Mouse (Mus musculus): ENCODE measurements at regions not wholly inside any gene's neighbourhood (a gene's known extent, or its start where the extent isn't known, plus 50 kb on each side); places are given as distances from the start of the nearest gene placed in this dataset.

GRCm38 (mm10) chr4:12557105-12557504 is 385.3 kb upstream of the Fam92a start:
- no peak for DNase-seq (ENCODE audit: low read depth, low spot score)
- 75% methylated on average over 2 of the region's 2 CpGs for WGBS

- no peak for DNase-seq (ENCODE audit: low read depth, low spot score)
- 38% methylated on average over 4 of the region's 4 CpGs for WGBS
These were observed 377.4 kb upstream of the Fam92a start for GRCm38 (mm10) chr4:12549265-12549664.

- DNase-seq (ENCODE audit: low read depth, low spot score), result no peak
These were observed 372.1 kb upstream of the Fam92a start for GRCm38 (mm10) chr4:12543906-12544305.

GRCm38 (mm10) chr4:12541508-12541907 is 369.7 kb upstream of the Fam92a start:
- DNase-seq (ENCODE audit: low read depth, low spot score), result no peak
- WGBS, result 79% methylated on average over 1 of the region's 1 CpGs

More at GRCm38 (mm10) chr4:12543906-12544305, 372.1 kb upstream of the Fam92a start:
- WGBS, result 56% methylated on average over 2 of the region's 2 CpGs

DNA sequence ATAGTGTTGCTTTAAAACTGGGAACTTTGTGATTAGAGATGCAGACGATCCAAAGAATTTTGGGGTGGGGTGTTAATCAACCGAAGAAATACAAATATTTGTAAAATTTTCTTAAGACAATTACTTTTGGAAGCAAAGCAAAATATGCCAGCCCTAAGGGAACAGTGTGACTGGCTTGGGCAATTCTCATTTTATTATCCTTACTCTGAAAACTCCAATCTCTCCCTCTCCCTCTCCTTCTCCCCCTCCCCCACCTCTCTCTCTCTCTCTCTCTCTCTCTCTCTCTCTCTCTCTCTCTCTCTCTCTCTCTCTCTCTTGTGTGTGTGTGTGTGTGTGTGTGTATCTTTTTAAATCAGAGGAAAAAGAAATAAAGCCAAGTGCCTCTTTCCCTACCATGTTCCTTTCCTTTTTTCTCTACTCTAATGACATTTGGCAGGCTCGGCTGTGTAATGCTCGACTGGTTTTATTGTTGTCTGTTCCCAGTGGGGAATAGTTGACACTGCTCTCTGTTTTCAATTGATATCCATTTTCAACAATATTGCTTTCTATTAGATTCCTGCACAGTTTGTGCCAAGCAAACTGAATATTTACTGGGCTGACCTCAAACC is 367.5 kb upstream of the Fam92a start:
- DNase-seq (ENCODE audit: low read depth, low spot score), result no peak
- WGBS, result 17% methylated on average over 4 of the region's 4 CpGs

- WGBS, result 6% methylated on average over 4 of the region's 4 CpGs
- DNase-seq (ENCODE audit: low read depth, low spot score), result peak; percentile 18
These were observed 366.9 kb upstream of the Fam92a start for GRCm38 (mm10) chr4:12538694-12539121.

DNA sequence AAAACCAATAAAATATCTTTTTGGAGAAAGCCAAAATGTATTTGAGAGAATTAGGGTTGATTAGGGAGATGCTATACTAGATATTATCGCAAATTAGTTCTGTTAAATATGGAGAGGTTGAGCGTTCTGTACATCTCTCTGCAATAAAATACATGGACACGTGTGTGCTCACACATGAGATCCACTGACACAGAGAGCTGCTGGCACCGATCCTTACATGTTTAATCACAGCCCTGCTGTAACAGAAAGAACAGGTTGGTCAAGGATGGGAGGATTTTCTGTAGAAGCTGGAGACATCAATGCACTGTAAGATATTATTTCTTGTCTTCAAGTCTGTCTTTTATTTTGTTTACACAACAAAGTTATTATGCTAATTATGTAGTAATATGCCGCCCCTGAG is 366.2 kb upstream of the Fam92a start:
- DNase-seq (ENCODE audit: low read depth, low spot score), result no peak
- 57% methylated on average over 5 of the region's 5 CpGs for WGBS

- DNase-seq (ENCODE audit: low read depth, low spot score), result no peak
- WGBS, result 53% methylated on average over 2 of the region's 2 CpGs
These were observed 362.3 kb upstream of the Fam92a start for GRCm38 (mm10) chr4:12534151-12534550.

GRCm38 (mm10) chr4:12532961-12533360 is 361.1 kb upstream of the Fam92a start:
- no peak for DNase-seq (ENCODE audit: low read depth, low spot score)
- WGBS, result 40% methylated on average over 4 of the region's 4 CpGs

DNA sequence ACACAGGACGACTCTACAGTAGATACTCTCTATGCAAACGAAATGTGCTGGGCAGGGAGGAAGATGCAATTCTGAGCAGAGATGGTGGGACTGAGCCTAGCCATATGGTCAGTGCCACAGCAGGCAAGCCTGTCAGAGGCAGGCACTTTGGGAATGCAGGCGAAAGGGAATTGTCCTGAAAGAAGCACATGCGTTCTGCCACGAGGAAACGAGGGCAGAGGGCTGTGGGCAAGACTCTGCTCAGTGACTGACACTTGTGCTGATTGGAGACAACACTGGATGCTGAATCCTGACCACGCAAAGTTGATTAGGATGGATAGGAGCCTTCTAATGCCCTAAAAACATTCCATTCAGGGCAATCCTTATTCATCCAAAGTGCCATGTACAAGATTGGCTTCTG is 350.5 kb upstream of the Fam92a start:
- no peak for DNase-seq (ENCODE audit: low read depth, low spot score)
- WGBS, result 67% methylated on average over 7 of the region's 7 CpGs

- no peak for DNase-seq (ENCODE audit: low read depth, low spot score)
- WGBS, result 87% methylated on average over 7 of the region's 7 CpGs
These were observed 349.4 kb upstream of the Fam92a start for GRCm38 (mm10) chr4:12521246-12521645.

GRCm38 (mm10) chr4:12516497-12516896 is 344.7 kb upstream of the Fam92a start:
- 44% methylated on average over 10 of the region's 10 CpGs for WGBS
- DNase-seq (ENCODE audit: low read depth, low spot score), result no peak

GRCm38 (mm10) chr4:12511656-12512385 is 340.0 kb upstream of the Fam92a start:
- no peak for DNase-seq (ENCODE audit: low read depth, low spot score)

DNA sequence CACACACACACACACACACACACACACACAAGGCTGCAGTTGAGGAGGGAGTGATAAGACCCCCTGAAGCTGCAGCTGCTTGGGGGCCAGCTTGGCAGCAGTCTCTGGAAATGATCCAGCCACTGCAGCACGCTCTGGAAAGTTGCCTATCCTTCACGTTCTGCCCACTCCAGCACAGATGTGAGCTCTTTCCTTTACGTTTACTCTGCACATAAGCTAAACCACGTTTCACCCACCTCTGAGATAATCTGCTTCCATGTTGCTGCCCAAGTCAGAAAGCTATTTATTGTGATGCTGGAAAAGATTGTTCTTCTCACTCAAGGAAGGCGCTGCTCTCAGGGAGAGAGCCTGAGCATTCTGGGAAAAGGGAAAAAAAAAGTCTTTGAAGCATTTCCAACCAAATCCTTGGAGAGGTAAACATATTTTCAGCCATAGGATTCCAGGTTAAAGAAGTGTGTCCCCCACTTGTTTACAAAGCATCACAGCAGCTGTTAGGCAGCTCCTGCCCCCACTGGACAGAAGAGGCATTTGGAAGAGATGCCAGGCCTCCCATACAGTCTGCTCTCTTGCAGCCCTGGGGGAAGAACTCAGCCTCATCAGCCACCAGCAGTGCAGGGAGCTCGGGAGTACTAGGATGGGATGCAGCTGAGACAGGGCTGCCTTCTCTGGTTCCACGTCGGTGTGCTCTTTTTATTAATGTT is 335.2 kb upstream of the Fam92a start:
- WGBS, result 32% methylated on average over 8 of the region's 8 CpGs
- no peak for DNase-seq (ENCODE audit: low read depth, low spot score)

More at GRCm38 (mm10) chr4:12511656-12512385, 340.0 kb upstream of the Fam92a start:
- 61% methylated on average over 10 of the region's 10 CpGs for WGBS

GRCm38 (mm10) chr4:12501086-12501485 is 329.3 kb upstream of the Fam92a start:
- no peak for DNase-seq (ENCODE audit: low read depth, low spot score)
- WGBS, result 76% methylated on average over 8 of the region's 8 CpGs

DNA sequence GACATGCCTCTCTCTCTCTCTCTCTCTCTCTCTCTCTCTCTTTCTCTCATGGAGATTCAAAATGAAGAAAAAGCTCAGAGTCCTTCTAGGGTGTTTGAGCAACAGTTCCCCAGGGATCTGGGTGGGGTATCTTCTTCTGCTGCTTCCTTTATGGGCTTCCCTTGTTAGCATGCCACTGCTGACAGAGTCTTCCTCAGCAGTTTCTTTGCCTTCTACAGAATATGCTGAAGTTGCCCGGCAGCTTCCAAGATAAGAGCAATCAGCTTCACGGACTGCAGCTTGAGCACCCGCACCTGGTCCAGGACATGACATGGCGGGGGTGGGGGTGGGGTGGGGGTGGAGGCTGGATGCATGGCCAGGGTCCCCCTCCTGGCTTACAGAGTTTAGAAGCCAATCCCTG is 326.6 kb upstream of the Fam92a start:
- WGBS, result 66% methylated on average over 4 of the region's 4 CpGs
- no peak for DNase-seq (ENCODE audit: low read depth, low spot score)

GRCm38 (mm10) chr4:12492468-12492867 is 320.7 kb upstream of the Fam92a start:
- 64% methylated on average over 2 of the region's 2 CpGs for WGBS
- no peak for DNase-seq (ENCODE audit: low read depth, low spot score)

- 72% methylated on average over 6 of the region's 6 CpGs for WGBS
- DNase-seq (ENCODE audit: low read depth, low spot score), result no peak
These were observed 319.5 kb upstream of the Fam92a start for GRCm38 (mm10) chr4:12491306-12491705.

- 37% methylated on average over 3 of the region's 3 CpGs for WGBS
- no peak for DNase-seq (ENCODE audit: low read depth, low spot score)
These were observed 318.3 kb upstream of the Fam92a start for GRCm38 (mm10) chr4:12490066-12490465.

GRCm38 (mm10) chr4:12489358-12489757 is 317.5 kb upstream of the Fam92a start:
- DNase-seq (ENCODE audit: low read depth, low spot score), result no peak
- 64% methylated on average over 6 of the region's 6 CpGs for WGBS

- no peak for DNase-seq (ENCODE audit: low read depth, low spot score)
- WGBS, result 81% methylated on average over 4 of the region's 4 CpGs
These were observed 309.7 kb upstream of the Fam92a start for GRCm38 (mm10) chr4:12481481-12481880.

Measured in large intestine, adult 2 months (tissue).